Mouse (Mus musculus) thymus, adult 2 months (tissue): ENCODE results near the gene Fez1.

Source experiments
- CTCF ChIP-seq: fragments of 200-500 bp; IDR thresholded peaks from 2 replicates; pipeline ENCODE4 v1.5.1; 2012; ENCODE audit warnings: mild to moderate bottlenecking, control low read depth, low read length, moderate library complexity, borderline replicate concordance; ENCODE audit not compliant: control insufficient read depth, poor library complexity, insufficient read depth; ENCODE audit errors: extremely low read depth
- POLR2A ChIP-seq: fragments of 200-500 bp; IDR thresholded peaks from 2 replicates; pipeline ENCODE4 v1.6.1; 2012; ENCODE audit warnings: mild to moderate bottlenecking, low read length, control low read depth, moderate library complexity; ENCODE audit not compliant: control insufficient read depth, poor library complexity, insufficient read depth; ENCODE audit errors: extremely low read depth

DNA sequence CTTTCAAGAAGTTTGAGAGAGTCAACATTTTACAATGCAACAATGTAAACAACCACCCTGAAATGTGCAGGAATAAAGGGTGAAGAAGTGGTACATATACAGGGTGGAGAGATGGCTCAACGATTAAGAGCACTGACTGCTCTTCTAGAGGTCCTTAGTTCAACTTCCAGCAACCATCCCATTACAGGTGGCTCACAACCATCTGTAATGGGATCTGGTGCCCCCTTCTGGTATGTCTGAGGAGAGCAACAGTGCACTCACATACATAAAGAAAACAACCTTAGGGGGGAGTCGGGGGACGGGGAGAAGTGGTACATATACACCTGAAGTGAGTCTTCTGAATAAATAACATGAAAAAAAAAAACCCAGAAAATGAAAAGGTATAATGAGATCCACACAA, 63.6 kb downstream of the Fez1 start:
- TF ChIP-seq CTCF: no peak
- no peak for TF ChIP-seq POLR2A
